Mouse (Mus musculus) pancreas, adult 10 weeks (tissue): ENCODE data around the gene Adam8. TPM values are rescaled to one million over a fixed set of nuclear protein-coding genes. Genes with fewer than 3 reads are reported as not detected.

Source experiments
- polyA plus RNA-seq: library from polyadenylated mRNA; stranded (reverse); fragments of 350-450 nt; fragmentation: Illumina TruSeq; extraction: RNeasy Lipid Tissue Mini Kit (QIAGEN cat#74804); gene quantifications from one replicate; pipeline ENCODE4 v1.2.3, GENCODE M21; 2015; ENCODE audit warnings: low read depth, low replicate concordance; ENCODE audit not compliant: insufficient read depth

The Adam8 gene
- polyA plus RNA-seq: 0.85 TPM

GRCm38 (mm10) chr7:139992406-139992805, at the start of gene Adam8:
Adam8 (minus strand) TSS chr7:139992562.

GRCm38 (mm10) chr7:140036281-140037170, 44.2 kb upstream of the Adam8 start, which contains the start of the genes Zfp511 and Tubgcp2:
Zfp511 (plus strand) TSS chr7:140036391.
Tubgcp2 (minus strand) TSS chr7:140036669.

GRCm38 (mm10) chr7:139978278-139978892, 14.0 kb downstream of the Adam8 start, which contains the start of gene 6430531B16Rik:
6430531B16Rik (minus strand) TSS chr7:139978755.

DNA sequence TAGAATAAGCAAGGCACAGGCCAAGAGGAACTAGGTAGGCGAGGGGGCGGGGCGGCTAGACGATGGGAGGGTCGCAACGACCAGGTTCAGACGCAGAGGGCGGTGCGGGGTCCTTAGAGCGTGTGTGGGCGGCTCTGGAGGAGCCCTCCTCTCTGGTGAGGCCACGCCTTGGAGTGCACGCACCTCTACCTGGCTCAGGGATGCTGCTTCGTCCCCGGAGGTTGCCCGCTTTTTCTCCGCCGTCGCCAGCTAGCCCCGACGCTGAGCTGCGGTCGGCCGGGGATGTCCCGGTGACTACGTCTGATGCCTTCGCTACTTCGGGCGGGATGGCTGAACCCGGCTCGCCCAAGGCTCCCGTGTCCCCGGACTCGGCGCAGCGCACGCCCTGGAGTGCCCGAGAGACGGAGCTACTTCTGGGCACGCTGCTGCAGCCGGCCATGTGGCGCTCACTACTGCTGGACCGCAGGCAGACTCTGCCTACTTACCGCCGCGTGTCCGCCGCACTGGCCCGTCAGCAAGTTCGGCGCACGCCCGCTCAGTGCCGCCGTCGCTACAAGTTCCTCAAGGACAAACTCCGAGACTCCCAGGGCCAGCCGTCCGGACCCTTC, 48.6 kb downstream of the Adam8 start, which contains the start of gene Utf1:
Gene Utf1 (plus strand): TSS at position 116 of the 608 bp plus-strand sequence.

Other genes starting within 250 kb of the Adam8 start
- gene Adgra1, start 158.4 kb downstream of the Adam8 start, polyA plus RNA-seq: not detected
- gene Kndc1, start 97.9 kb downstream of the Adam8 start, polyA plus RNA-seq: 0.31 TPM
- not detected for gene Utf1, start 48.8 kb downstream of the Adam8 start, polyA plus RNA-seq
- gene 6430531B16Rik, start 13.8 kb downstream of the Adam8 start, polyA plus RNA-seq: not detected
- 14.4 TPM for gene Zfp511, start 43.8 kb upstream of the Adam8 start, polyA plus RNA-seq
- 4.0 TPM for gene Tubgcp2, start 44.1 kb upstream of the Adam8 start, polyA plus RNA-seq
- not detected for gene Msx3, start 56.5 kb upstream of the Adam8 start, polyA plus RNA-seq
- gene Caly, start 90.0 kb upstream of the Adam8 start, polyA plus RNA-seq: not detected
- not detected for gene Prap1, start 100.8 kb upstream of the Adam8 start, polyA plus RNA-seq
- 41.4 TPM for gene Fuom, start 109.9 kb upstream of the Adam8 start, polyA plus RNA-seq
- 3.7 TPM for gene Paox, start 123.2 kb upstream of the Adam8 start, polyA plus RNA-seq
- 20.1 TPM for gene Echs1, start 123.9 kb upstream of the Adam8 start, polyA plus RNA-seq
- gene Mtg1, start 145.0 kb upstream of the Adam8 start, polyA plus RNA-seq: 4.7 TPM
- 0.39 TPM for gene Sprn, start 162.3 kb upstream of the Adam8 start, polyA plus RNA-seq
- not detected for gene Olfr522, start 172.2 kb upstream of the Adam8 start, polyA plus RNA-seq
- gene Olfr523, start 180.7 kb upstream of the Adam8 start, polyA plus RNA-seq: not detected
- not detected for gene Olfr524, start 213.4 kb upstream of the Adam8 start, polyA plus RNA-seq
- not detected for gene Cd163l1, start 225.7 kb upstream of the Adam8 start, polyA plus RNA-seq